Mouse (Mus musculus) spleen, adult 2 months (tissue): ENCODE measurements around the gene Sbno2. TPM values are rescaled to one million over a fixed set of nuclear protein-coding genes. Genes with fewer than 3 reads are reported as not detected.

ENCODE experiments used
- DNase-seq, 2 experiments: peaks; one replicate each; pipeline versions ENCODE4 v3.0.0 to v3.0.0-alpha.2; 2012 to 2021; ENCODE audit warnings: low spot score in 2 of 2, low read depth in 1 of 2
- H3K27ac ChIP-seq: fragments of 200-500 bp; 2 replicates; pipeline ENCODE4 v1.5.1; 2012; ENCODE audit warnings: low read length, inconsistent platforms; ENCODE audit not compliant: insufficient read depth
- H3K27me3 ChIP-seq: fragments of 200-500 bp; 2 replicates; pipeline ENCODE4 v1.6.1; 2012; ENCODE audit warnings: mild to moderate bottlenecking, moderate library complexity, low read length, inconsistent platforms; ENCODE audit not compliant: control insufficient read depth, insufficient read depth
- H3K36me3 ChIP-seq: fragments of 200-500 bp; 2 replicates; pipeline ENCODE4 v1.6.1; 2012; ENCODE audit warnings: mild to moderate bottlenecking, low read length, inconsistent platforms; ENCODE audit not compliant: control insufficient read depth, insufficient read depth
- H3K4me1 ChIP-seq: fragments of 200-500 bp; 2 replicates; pipeline ENCODE4 v1.6.1; 2011; ENCODE audit warnings: inconsistent platforms; ENCODE audit not compliant: control insufficient read depth, insufficient read depth, insufficient read length
- H3K4me3 ChIP-seq: fragments of 200-500 bp; 2 replicates; pipeline ENCODE4 v1.5.1; 2011; ENCODE audit warnings: mild to moderate bottlenecking, inconsistent platforms; ENCODE audit not compliant: insufficient read depth, insufficient read length; ENCODE audit errors: extremely low read depth
- CTCF ChIP-seq: fragments of 200-500 bp; IDR thresholded peaks from 2 replicates; pipeline ENCODE4 v1.5.1; 2011; ENCODE audit warnings: mild to moderate bottlenecking, inconsistent platforms; ENCODE audit not compliant: insufficient read depth, insufficient read length, insufficient replicate concordance; ENCODE audit errors: extremely low read depth
- POLR2A ChIP-seq: fragments of 200-500 bp; IDR thresholded peaks from 2 replicates; pipeline ENCODE4 v1.6.1; 2011; ENCODE audit warnings: low read depth, low read length, inconsistent platforms
- WGBS: fragments of 180-500 bp; shearing (Covaris S2); methylation state at CpG from one replicate; pipeline ENCODE4 v1.1.7; 2018; 5-methylcytosine and 5-hydroxymethylcytosine counted together
- polyA plus RNA-seq: library from polyadenylated mRNA; depleted of rRNA; stranded (reverse); fragments of >200 nt; gene quantifications from 2 replicates; pipeline ENCODE4 v1.2.3, GENCODE M21; 2012

Sbno2 gene
- polyA plus RNA-seq, 1 experiment = 95.0 TPM

DNA sequence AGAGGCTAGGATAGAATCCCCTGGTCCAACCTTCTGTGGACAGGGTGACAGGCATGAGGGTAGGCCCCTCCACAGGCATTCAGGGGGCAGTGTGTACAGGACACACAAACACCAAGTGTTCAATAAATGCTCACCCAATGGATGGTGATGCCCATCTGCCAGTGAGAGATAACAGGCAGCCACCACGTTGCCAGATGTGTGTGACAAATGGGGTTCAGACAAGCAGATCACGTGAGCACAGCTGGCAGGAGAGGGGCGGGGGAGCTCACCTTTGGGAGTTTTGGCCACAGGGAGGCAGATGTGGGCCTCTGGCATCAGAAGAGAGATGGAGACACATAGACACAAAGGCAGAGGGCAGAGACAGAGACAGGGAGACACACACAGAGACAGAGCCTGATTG lies 24.3 kb downstream of the Sbno2 start:
- 80% methylated on average over 3 of the region's 3 CpGs for WGBS
- Histone ChIP-seq H3K36me3 (peaks cover 40% of the 10 kb centered on the region), H3K4me1 (peaks cover 2% of the 10 kb centered on the region), H3K27me3 (no peaks in the 10 kb centered on the region), H3K4me3 (no peak overlapping the region), H3K27ac (no peak overlapping the region; the same call in 1 of the 2 replicates)
- no peak for DNase-seq
- TF ChIP-seq POLR2A (no peak), CTCF (no peak)

DNA sequence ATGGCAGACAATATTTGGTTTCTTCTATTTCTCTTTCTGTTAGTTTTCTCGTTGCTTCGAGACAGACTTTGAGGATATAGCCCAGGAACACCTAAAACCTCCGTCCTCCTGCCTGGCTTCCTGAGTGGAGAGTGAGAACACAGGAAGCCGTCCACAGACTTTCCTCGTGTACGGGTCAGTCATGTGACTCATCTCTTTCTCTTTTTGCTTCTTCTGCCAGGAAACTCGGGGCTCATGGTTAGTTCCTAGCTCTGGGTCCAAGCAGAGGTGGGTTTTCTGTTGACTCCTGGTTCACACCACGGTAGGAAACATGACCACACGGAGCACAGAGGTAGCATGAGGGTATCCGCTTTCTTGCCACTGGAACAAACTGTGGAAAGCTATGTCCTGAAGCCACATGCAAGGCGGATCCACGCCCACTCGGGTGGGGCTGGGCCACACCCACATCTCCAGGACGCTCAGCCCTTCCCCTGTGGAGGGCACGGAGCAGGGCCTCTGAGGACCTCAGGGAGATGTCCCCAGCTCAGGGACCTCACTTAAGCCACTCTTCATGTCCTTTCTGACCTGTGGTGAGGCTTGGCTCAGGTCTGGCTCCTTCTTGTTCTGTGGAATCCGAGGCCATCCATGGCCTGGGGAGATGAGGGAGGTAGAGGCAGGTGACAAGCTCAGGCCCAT lies 24.8 kb downstream of the Sbno2 start:
- no peak for DNase-seq
- no peak overlapping the region for H3K4me3 ChIP-seq
- H3K36me3 ChIP-seq = peaks cover 40% of the 10 kb centered on the region
- H3K4me1 ChIP-seq = peaks cover 7% of the 10 kb centered on the region
- no peaks in the 10 kb centered on the region for H3K27me3 ChIP-seq
- TF ChIP-seq CTCF (no peak), POLR2A (no peak)
- 67% methylated on average over 16 of the region's 16 CpGs for WGBS
- no peak overlapping the region; the same call in 1 of the 2 replicates for H3K27ac ChIP-seq

DNA sequence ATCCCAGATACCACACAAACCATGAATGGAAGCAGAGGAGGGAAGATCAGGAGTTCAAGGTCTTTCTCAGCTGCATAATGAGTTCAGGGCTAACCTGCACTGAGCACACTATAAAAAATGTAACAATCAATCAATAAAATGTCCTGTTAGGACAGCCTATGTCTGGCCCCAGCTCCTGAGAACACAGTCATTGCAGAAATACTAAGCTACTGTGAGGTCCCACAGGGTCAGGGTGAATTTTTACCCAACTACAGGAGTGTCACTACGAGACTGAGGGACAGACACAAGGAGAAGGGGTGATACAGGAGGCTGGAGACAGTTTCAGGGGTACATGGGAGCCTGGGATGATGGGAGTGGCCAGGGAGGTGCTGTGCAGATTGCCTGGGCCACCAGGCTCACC lies 27.0 kb downstream of the Sbno2 start:
- Histone ChIP-seq H3K4me1 (peaks cover 17% of the 10 kb centered on the region), H3K36me3 (peaks cover 23% of the 10 kb centered on the region), H3K27ac (no peak overlapping the region), H3K4me3 (no peak overlapping the region), H3K27me3 (no peaks in the 10 kb centered on the region)
- no peak for DNase-seq
- 92% methylated on average over 1 of the region's 1 CpGs for WGBS
- no peak for TF ChIP-seq POLR2A
- TF ChIP-seq CTCF = no peak

DNA sequence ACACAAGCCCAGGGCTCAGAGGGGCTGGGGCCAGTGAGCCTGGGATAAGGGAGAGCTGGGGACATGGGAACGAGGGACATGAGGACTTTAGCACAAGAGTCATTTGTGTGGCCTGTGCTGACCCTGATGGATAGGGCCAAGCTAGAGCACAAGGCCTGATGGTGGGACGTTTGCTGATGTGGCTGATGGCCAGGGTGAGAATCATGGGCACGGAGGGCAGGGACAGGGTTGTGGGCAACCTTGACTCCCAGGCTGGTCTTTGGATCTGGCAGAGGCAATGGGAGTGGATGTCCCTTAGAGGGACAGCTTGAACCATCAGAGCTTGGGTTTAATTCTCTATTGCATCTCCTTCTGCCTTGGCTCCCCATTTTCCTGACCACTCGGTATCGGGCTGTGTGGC lies 28.1 kb downstream of the Sbno2 start:
- H3K27ac ChIP-seq = no peak overlapping the region
- no peak overlapping the region for H3K4me3 ChIP-seq
- no peaks in the 10 kb centered on the region for H3K27me3 ChIP-seq
- peaks cover 18% of the 10 kb centered on the region for H3K36me3 ChIP-seq
- peaks cover 17% of the 10 kb centered on the region for H3K4me1 ChIP-seq
- DNase-seq = no peak
- TF ChIP-seq POLR2A = no peak
- TF ChIP-seq CTCF = no peak
- WGBS = 96% methylated on average over 5 of the region's 5 CpGs

DNA sequence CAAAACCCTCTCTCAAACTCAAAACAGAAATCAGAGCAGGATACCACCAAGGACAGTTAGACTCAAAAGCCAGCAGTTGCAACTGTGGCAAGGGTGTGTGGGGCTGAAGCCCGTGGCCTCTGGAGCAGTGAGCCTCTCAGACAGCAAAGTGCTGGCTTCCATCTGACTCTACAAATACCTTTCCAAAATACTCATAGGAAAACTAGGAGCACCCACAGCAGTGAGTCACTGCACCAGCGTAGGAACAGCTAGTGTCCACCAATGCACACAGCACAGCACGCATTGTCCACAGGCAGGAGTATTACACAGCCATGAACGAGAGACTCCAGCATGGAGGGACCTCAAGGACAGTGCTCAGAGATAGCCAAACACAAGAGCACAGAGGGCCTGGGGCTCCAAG lies 29.0 kb downstream of the Sbno2 start:
- peaks cover 17% of the 10 kb centered on the region for H3K4me1 ChIP-seq
- no peaks in the 10 kb centered on the region for H3K27me3 ChIP-seq
- H3K27ac ChIP-seq = peak overlapping the region; percentile 80
- no peak for DNase-seq
- 97% methylated on average over 4 of the region's 4 CpGs for WGBS
- H3K4me3 ChIP-seq = no peak overlapping the region
- H3K36me3 ChIP-seq = peaks cover 22% of the 10 kb centered on the region
- no peak for TF ChIP-seq POLR2A

DNA sequence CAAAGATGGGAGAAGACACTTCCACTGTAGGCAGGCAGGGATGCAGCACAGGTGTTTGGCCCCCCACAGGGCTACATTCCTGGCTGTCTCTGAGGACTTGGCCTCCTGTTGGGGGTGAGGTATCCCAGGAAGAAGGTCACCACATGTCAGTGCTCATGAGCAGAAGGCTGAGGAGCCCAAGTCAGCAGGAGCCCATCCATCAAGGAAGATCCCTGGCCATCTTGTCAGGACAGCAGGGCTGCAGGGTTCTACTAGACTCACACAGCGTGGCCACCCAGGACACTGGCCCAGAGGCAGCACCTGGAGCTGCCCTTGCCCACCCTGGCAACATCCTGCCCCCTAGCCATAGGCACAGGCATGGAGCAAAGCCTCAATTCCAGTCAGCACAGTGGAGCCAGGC lies 29.4 kb downstream of the Sbno2 start:
- TF ChIP-seq POLR2A (no peak), CTCF (no peak)
- peaks cover 17% of the 10 kb centered on the region for H3K4me1 ChIP-seq
- H3K27me3 ChIP-seq = no peaks in the 10 kb centered on the region
- H3K27ac ChIP-seq = peak overlapping the region; percentile 80
- H3K4me3 ChIP-seq = no peak overlapping the region
- H3K36me3 ChIP-seq = peaks cover 21% of the 10 kb centered on the region
- WGBS = 78% methylated on average over 1 of the region's 1 CpGs
- DNase-seq = no peak

DNA sequence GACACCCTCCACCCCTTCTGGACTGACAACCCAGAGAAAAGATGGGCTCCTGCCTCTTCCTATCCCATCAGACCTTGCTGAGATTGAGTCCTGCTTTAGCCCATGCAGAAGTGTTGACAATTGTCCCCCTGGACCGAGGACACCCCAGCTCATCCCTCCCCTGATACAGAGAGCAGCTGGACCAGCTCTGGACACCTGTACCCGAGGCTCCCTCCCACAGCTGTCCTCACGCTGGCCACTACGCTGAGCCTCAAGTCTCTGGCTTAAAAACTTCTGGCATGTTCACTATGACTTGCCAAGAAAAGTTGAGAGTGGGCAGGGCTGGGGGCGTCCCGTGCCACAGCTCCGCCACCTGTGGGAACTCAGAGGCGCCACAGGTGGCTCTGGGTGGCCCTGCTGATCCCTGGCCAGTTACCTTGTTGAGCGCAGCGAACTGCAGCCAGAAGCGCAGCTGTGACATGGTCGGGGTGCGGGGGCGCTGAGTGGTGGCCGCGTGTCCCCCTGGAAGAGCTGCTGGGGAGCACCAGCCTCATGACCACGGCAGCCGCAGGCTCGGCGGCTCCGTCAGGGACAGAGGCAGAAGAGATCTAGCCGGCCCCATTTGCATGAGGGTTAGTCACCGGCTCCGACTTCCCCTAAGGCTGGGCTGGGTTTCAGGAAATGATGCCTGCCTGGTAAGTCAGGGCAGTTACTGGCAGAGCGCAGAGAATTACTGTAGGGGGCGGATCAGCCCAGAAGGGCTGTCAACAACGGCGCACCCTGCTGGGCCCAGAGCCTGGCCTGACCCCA lies 30.4 kb downstream of the Sbno2 start:
- WGBS = 3% methylated on average over 28 of the region's 28 CpGs
- Histone ChIP-seq H3K4me3 (peak overlapping the region; percentile 71), H3K36me3 (peaks cover 22% of the 10 kb centered on the region), H3K27me3 (no peaks in the 10 kb centered on the region), H3K27ac (peak overlapping the region; percentile 96), H3K4me1 (peaks cover 17% of the 10 kb centered on the region)
- DNase-seq = peak; percentile 87 to 88
- TF ChIP-seq POLR2A (peak; percentile 89), CTCF (peak; percentile 51; the same call in 1 of the 2 replicates)
